Mouse (Mus musculus): Measurements from ENCODE around the gene Itpka. TPM values are rescaled to one million over a fixed set of nuclear protein-coding genes. Genes with fewer than 3 reads are reported as not detected.

Itpka gene
- total RNA-seq, 2 experiments from 2014 or later, result not detected

Other genes starting within 250 kb of the Itpka start
- 0.37 TPM in 1 of 2 replicates, not detected in the other for gene Exd1, start 194.7 kb upstream of the Itpka start, total RNA-seq (2014; fragmentation: Nextera tagmentation)
- gene Exd1, start 194.7 kb upstream of the Itpka start, total RNA-seq (2017), result not detected in 2 replicates
- 36.7 and 54.6 TPM in 2 replicates for gene Chp1, start 194.6 kb upstream of the Itpka start, total RNA-seq (2014; fragmentation: Nextera tagmentation)
- 48.5 and 63.0 TPM in 2 replicates for gene Chp1, start 194.6 kb upstream of the Itpka start, total RNA-seq (2017)
- 31.2 and 40.4 TPM in 2 replicates for gene Nusap1, start 124.0 kb upstream of the Itpka start, total RNA-seq (2014; fragmentation: Nextera tagmentation)
- gene Nusap1, start 124.0 kb upstream of the Itpka start, total RNA-seq (2017), result 64.8 and 66.4 TPM in 2 replicates
- gene Oip5, start 123.9 kb upstream of the Itpka start, total RNA-seq (2014; fragmentation: Nextera tagmentation), result 26.0 TPM in 2 replicates
- gene Oip5, start 123.9 kb upstream of the Itpka start, total RNA-seq (2017), result 21.8 and 41.9 TPM in 2 replicates
- gene Ndufaf1, start 79.5 kb upstream of the Itpka start, total RNA-seq (2014; fragmentation: Nextera tagmentation), result 45.0 and 46.6 TPM in 2 replicates
- 31.1 and 40.3 TPM in 2 replicates for gene Ndufaf1, start 79.5 kb upstream of the Itpka start, total RNA-seq (2017)
- 43.1 and 43.6 TPM in 2 replicates for gene Rtf1, start 67.3 kb upstream of the Itpka start, total RNA-seq (2014; fragmentation: Nextera tagmentation)
- gene Rtf1, start 67.3 kb upstream of the Itpka start, total RNA-seq (2017), result 44.9 and 49.4 TPM in 2 replicates
- gene Ltk, start 18.1 kb downstream of the Itpka start, total RNA-seq (2014; fragmentation: Nextera tagmentation), result not detected in 2 replicates
- not detected in 2 replicates for gene Ltk, start 18.1 kb downstream of the Itpka start, total RNA-seq (2017)
- 22.5 and 24.4 TPM in 2 replicates for gene Rpap1, start 45.2 kb downstream of the Itpka start, total RNA-seq (2014; fragmentation: Nextera tagmentation)
- gene Rpap1, start 45.2 kb downstream of the Itpka start, total RNA-seq (2017), result 5.0 and 9.1 TPM in 2 replicates
- 0.45 TPM in 1 of 2 replicates, not detected in the other for gene Tyro3, start 55.4 kb downstream of the Itpka start, total RNA-seq (2014; fragmentation: Nextera tagmentation)
- not detected in 2 replicates for gene Tyro3, start 55.4 kb downstream of the Itpka start, total RNA-seq (2017)
- 76.3 and 98.4 TPM in 2 replicates for gene Mga, start 154.9 kb downstream of the Itpka start, total RNA-seq (2014; fragmentation: Nextera tagmentation)
- 82.5 and 83.6 TPM in 2 replicates for gene Mga, start 154.9 kb downstream of the Itpka start, total RNA-seq (2017)
- 4.5 and 5.0 TPM in 2 replicates for gene Mapkbp1, start 230.4 kb downstream of the Itpka start, total RNA-seq (2014; fragmentation: Nextera tagmentation)
- gene Mapkbp1, start 230.4 kb downstream of the Itpka start, total RNA-seq (2017), result 2.8 and 6.7 TPM in 2 replicates

All from megakaryocyte-erythroid progenitor cell, adult 5-6 weeks (primary cell).